Mouse (Mus musculus) stomach, postnatal 0 days (tissue): Measurements from ENCODE around the gene Dnttip1. TPM values are rescaled to one million over a fixed set of nuclear protein-coding genes. Genes with fewer than 3 reads are reported as not detected.

ENCODE experiments used
- ATAC-seq: fragments of 200-750 bp; cut with Nextera tagmentation; 2 replicates; pipeline ENCODE4 v1.8.0; 2017; ENCODE audit not compliant: low FRiP score, low TSS enrichment
- DNase-seq: peaks from one replicate; pipeline ENCODE4 v3.0.0-alpha.2; 2016; ENCODE audit warnings: low spot score
- H3K27ac ChIP-seq: fragments of 300-500 bp; sonication (generic); replicated peaks from 2 replicates; pipeline ENCODE4 v1.5.1; 2014; ENCODE audit warnings: mild to moderate bottlenecking, control low read depth
- H3K27me3 ChIP-seq: fragments of 300-500 bp; sonication (generic); 2 replicates; pipeline ENCODE4 v1.6.1; 2014; ENCODE audit warnings: low read length; ENCODE audit not compliant: control insufficient read depth, insufficient read depth
- H3K36me3 ChIP-seq: fragments of 300-500 bp; sonication (generic); 2 replicates; pipeline ENCODE4 v1.6.1; 2014; ENCODE audit warnings: low read length, mixed read lengths; ENCODE audit not compliant: control insufficient read depth, insufficient read depth
- H3K4me1 ChIP-seq: fragments of 300-500 bp; sonication (generic); replicated peaks from 2 replicates; pipeline ENCODE4 v1.6.1; 2014; ENCODE audit warnings: antibody characterized with exemption; ENCODE audit not compliant: control insufficient read depth, insufficient read depth
- H3K4me2 ChIP-seq: fragments of 300-500 bp; sonication (generic); replicated peaks from 2 replicates; pipeline ENCODE4 v1.6.1; 2014; ENCODE audit warnings: low read depth, mild to moderate bottlenecking, control low read depth, moderate library complexity
- H3K4me3 ChIP-seq: fragments of 300-500 bp; sonication (generic); 2 replicates; pipeline ENCODE4 v1.5.1; 2014; ENCODE audit warnings: low read depth, low read length, control low read depth
- H3K9ac ChIP-seq: fragments of 300-500 bp; sonication (generic); 2 replicates; pipeline ENCODE4 v1.6.1; 2014; ENCODE audit warnings: mild to moderate bottlenecking, low read length, control low read depth, mixed read lengths
- H3K9me3 ChIP-seq: fragments of 300-500 bp; sonication (generic); 2 replicates; pipeline ENCODE4 v1.6.1; 2016; ENCODE audit warnings: low read length; ENCODE audit not compliant: control insufficient read depth
- CTCF ChIP-seq: IDR thresholded peaks from 2 replicates; pipeline ENCODE4 v1.5.1; 2016; ENCODE audit warnings: antibody characterized with exemption, low read depth, mild to moderate bottlenecking, moderate library complexity
- EP300 ChIP-seq: optimal IDR thresholded peaks from 2 replicates; pipeline ENCODE3; 2016; ENCODE audit warnings: antibody characterized with exemption
- whole genome bisulfite sequencing: fragments of 180-500 bp; shearing (Covaris S2); extraction: QIAGEN DNeasy Blood & Tissue Kit; methylation state at CpG from one replicate; pipeline ENCODE4 v1.1.7; 2014; 5-methylcytosine and 5-hydroxymethylcytosine counted together
- polyA plus RNA-seq: library from polyadenylated mRNA; unstranded; fragments of >200 nt; fragmentation: Nextera tagmentation; extraction: Ambion mirVana; gene quantifications from 2 replicates; pipeline ENCODE4 v1.2.1, GENCODE M21; 2015

The Dnttip1 gene
- polyA plus RNA-seq, 1 experiment from 2014 or later = 38.0 TPM

DNA sequence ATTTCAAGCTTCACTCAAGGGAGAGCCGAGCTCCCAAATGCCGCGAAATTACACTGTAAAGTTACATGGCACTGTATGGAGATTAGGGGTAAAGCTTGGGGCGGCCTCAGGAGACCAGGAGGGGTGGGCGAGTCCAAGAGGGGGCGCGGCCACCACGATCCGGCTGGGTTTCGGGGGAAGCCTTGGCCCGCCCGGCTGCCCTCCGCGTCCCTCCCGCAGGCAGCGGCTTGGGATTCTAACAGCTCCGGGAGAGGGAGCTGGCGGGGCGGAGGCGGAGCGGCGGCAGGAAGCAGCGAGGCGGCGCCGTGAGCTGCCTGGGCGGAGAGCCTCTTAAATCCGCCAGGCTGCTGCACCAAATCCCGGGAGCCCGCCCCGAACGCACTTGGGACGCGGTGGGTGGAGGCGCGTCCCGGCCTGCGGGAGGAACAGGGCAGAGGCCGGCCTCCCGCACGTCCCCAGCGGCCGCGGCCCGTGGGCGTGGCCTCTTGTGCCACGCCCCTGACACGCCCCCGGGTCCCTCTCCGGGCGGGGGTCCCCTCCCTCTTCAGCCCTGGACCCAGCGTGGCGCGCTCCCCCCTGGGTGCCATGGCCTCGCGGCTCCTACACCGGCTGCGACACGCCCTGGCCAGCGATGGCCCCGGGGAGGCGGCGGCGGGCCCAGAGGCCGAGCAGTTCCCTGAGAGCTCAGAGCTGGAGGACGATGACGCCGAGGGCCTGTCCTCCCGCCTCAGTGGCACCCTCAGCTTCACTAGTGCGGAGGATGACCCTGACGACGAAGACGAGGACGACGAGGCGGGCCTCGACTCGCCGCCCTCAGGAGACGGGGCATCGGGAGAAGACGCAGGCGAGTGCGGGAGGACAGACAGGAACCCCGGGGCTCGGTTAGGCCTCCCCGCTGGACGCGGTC, 40.0 kb downstream of the Dnttip1 start, which contains the start of gene Snx21:
Gene Snx21, plus strand, starts transcription at position 343 of the 907 bp plus-strand sequence.
- Histone ChIP-seq H3K4me1 (0 out of 2 replicates have a peak, but pooled peaks cover 3% of the 10 kb centered on the region), H3K27me3 (no peaks in the 10 kb centered on the region), H3K36me3 (no peaks in the 10 kb centered on the region; the same call in 1 of the 2 replicates), H3K9ac (peak within 1 kb of the TSS; percentile 79), H3K9me3 (no peaks in the 10 kb centered on the region), H3K4me3 (peak within 1 kb of the TSS; percentile 74), H3K27ac (peak within 1 kb of the TSS; percentile 95), H3K4me2 (peak within 1 kb of the TSS; percentile 90)
- WGBS = under 1% methylated on average over 66 of the region's 89 CpGs
- DNase-seq (peak; percentile 92), ATAC-seq (peak; percentile 90)
- no peak for TF ChIP-seq EP300
- TF ChIP-seq CTCF = peak; percentile 76

DNA sequence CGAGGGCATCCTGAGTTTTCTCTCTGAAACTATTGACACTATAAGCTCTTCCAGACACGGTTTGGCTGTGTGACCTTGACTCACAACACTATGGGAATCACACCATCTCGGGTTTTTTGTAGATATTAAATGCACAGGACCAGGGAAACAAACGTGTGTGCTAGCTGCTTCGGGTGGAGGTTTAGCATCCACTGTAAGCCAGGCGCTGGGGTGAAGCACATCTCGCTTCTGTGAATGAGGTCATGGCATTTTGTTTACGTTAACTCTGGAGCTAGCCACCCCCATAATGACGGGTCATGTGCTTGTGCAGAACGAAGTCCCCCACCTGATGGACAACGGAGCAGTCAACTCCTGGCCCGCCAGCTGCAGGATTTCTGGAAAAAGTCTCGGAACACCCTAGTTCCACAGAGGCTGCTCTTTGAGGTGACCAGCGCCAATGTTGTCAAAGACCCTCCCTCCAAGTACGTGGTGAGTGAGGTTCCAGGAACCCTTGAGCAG, 40.7 kb downstream of the Dnttip1 start:
- ATAC-seq (peak; percentile 18), DNase-seq (peak; percentile 38)
- Histone ChIP-seq H3K27me3 (no peaks in the 10 kb centered on the region), H3K9ac (peak overlapping the region; percentile 79), H3K4me1 (0 out of 2 replicates have a peak, but pooled peaks cover 3% of the 10 kb centered on the region), H3K27ac (peak overlapping the region; percentile 95), H3K9me3 (no peaks in the 10 kb centered on the region), H3K4me2 (peak overlapping the region; percentile 90), H3K36me3 (no peaks in the 10 kb centered on the region; the same call in 1 of the 2 replicates), H3K4me3 (peak overlapping the region; percentile 74)
- 9% methylated on average over 15 of the region's 15 CpGs for WGBS
- TF ChIP-seq EP300 (no peak), CTCF (no peak)

GRCm38 (mm10) chr2:164787032-164787431, 41.2 kb downstream of the Dnttip1 start:
- 0 out of 2 replicates have a peak overlapping the region, but pooled peaks have one; percentile 18 for H3K27ac ChIP-seq
- no peaks in the 10 kb centered on the region for H3K27me3 ChIP-seq
- TF ChIP-seq CTCF = no peak
- TF ChIP-seq EP300 = no peak
- no peak overlapping the region for H3K9ac ChIP-seq
- 0 out of 2 replicates have a peak, but pooled peaks cover 3% of the 10 kb centered on the region for H3K4me1 ChIP-seq
- H3K36me3 ChIP-seq = peaks cover 4% of the 10 kb centered on the region
- H3K4me3 ChIP-seq = peak overlapping the region; percentile 74; the same call in 1 of the 2 replicates
- WGBS = 73% methylated on average over 3 of the region's 3 CpGs
- no peaks in the 10 kb centered on the region for H3K9me3 ChIP-seq
- H3K4me2 ChIP-seq = peak overlapping the region; percentile 90
- no peak for ATAC-seq
- no peak for DNase-seq

- Histone ChIP-seq H3K4me3 (no peak overlapping the region), H3K9me3 (no peaks in the 10 kb centered on the region), H3K4me2 (no peak overlapping the region), H3K27ac (no peak overlapping the region), H3K36me3 (peaks cover 11% of the 10 kb centered on the region), H3K9ac (no peak overlapping the region), H3K27me3 (no peaks in the 10 kb centered on the region), H3K4me1 (0 out of 2 replicates have a peak, but pooled peaks cover 3% of the 10 kb centered on the region)
- DNase-seq = no peak
- ATAC-seq = no peak
- whole genome bisulfite sequencing = 73% methylated on average over 10 of the region's 10 CpGs
- no peak for TF ChIP-seq CTCF
- TF ChIP-seq EP300 = no peak
These were observed 42.0 kb downstream of the Dnttip1 start for GRCm38 (mm10) chr2:164787779-164788178.

DNA sequence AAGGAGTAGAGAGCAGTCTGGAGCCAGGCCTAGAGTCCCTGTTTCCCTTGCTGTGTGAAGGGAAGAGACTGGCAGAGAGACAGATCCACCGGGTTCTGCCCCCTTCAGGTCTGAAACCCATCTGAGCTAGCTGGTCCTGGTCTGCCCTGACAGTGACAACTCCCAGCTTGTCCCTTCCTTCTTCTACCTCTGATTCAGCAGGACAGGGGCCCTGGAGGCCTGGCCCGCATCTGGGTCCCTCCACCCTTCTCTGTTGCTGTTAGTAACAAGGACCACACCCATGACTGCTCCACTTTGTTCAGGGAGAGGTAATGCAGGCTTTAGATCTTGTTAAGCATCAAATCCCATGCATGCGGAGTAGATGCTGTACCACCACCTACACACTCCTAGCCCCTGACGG, 42.6 kb downstream of the Dnttip1 start:
- H3K27ac ChIP-seq = no peak overlapping the region
- TF ChIP-seq EP300 (no peak), CTCF (no peak)
- ATAC-seq (no peak), DNase-seq (no peak)
- 51% methylated on average over 4 of the region's 4 CpGs for WGBS
- 0 out of 2 replicates have a peak, but pooled peaks cover 3% of the 10 kb centered on the region for H3K4me1 ChIP-seq
- peaks cover 14% of the 10 kb centered on the region for H3K36me3 ChIP-seq
- H3K4me2 ChIP-seq = no peak overlapping the region
- H3K9me3 ChIP-seq = no peaks in the 10 kb centered on the region
- no peaks in the 10 kb centered on the region for H3K27me3 ChIP-seq
- H3K9ac ChIP-seq = no peak overlapping the region
- no peak overlapping the region for H3K4me3 ChIP-seq
